Mouse (Mus musculus) hindbrain, embryonic 15.5 days (tissue): Measurements from ENCODE around the gene Cgnl1. TPM values are rescaled to one million over a fixed set of nuclear protein-coding genes. Genes with fewer than 3 reads are reported as not detected.

Experiments
- ATAC-seq: fragments of 200-750 bp; cut with Nextera tagmentation; 2 replicates; pipeline ENCODE4 v1.8.0; 2017; ENCODE audit warnings: low read depth, moderate number of reproducible peaks, moderate TSS enrichment; ENCODE audit not compliant: low FRiP score
- H3K27ac ChIP-seq: fragments of 300-500 bp; sonication (generic); replicated peaks from 2 replicates; pipeline ENCODE4 v1.5.1; 2015; ENCODE audit warnings: mild to moderate bottlenecking, inconsistent platforms
- H3K27me3 ChIP-seq: fragments of 300-500 bp; sonication (generic); 2 replicates; pipeline ENCODE4 v1.6.1; 2015; ENCODE audit warnings: control low read depth, inconsistent platforms
- H3K36me3 ChIP-seq: fragments of 300-500 bp; sonication (generic); 2 replicates; pipeline ENCODE4 v1.6.1; 2015; ENCODE audit warnings: control low read depth, inconsistent platforms
- H3K4me1 ChIP-seq: fragments of 300-500 bp; sonication (generic); replicated peaks from 2 replicates; pipeline ENCODE4 v1.6.1; 2015; ENCODE audit warnings: control low read depth, inconsistent platforms
- H3K4me2 ChIP-seq: fragments of 300-500 bp; sonication (generic); 2 replicates; pipeline ENCODE4 v1.6.1; 2015; ENCODE audit warnings: moderate library complexity, mild to moderate bottlenecking, inconsistent platforms
- H3K4me3 ChIP-seq: fragments of 300-500 bp; sonication (generic); 2 replicates; pipeline ENCODE4 v1.5.1; 2015; ENCODE audit warnings: mild to moderate bottlenecking, inconsistent platforms
- H3K9ac ChIP-seq: fragments of 300-500 bp; sonication (generic); 2 replicates; pipeline ENCODE4 v1.6.1; 2015; ENCODE audit warnings: inconsistent platforms
- H3K9me3 ChIP-seq: fragments of 300-500 bp; sonication (generic); 2 replicates; pipeline ENCODE4 v1.6.1; 2016; ENCODE audit warnings: control low read depth, inconsistent platforms
- WGBS: fragments of 180-500 bp; shearing (Covaris S2); methylation state at CpG from one replicate; pipeline ENCODE4 v1.1.7; 2015; 5-methylcytosine and 5-hydroxymethylcytosine counted together
- polyA plus RNA-seq: library from polyadenylated mRNA; unstranded; fragments of >200 nt; fragmentation: Nextera tagmentation; extraction: Ambion mirVana; gene quantifications from 2 replicates; pipeline ENCODE4 v1.2.1, GENCODE M21; 2015

Gene Cgnl1
- polyA plus RNA-seq, 1 experiment from 2014 or later, result 6.7 TPM

DNA sequence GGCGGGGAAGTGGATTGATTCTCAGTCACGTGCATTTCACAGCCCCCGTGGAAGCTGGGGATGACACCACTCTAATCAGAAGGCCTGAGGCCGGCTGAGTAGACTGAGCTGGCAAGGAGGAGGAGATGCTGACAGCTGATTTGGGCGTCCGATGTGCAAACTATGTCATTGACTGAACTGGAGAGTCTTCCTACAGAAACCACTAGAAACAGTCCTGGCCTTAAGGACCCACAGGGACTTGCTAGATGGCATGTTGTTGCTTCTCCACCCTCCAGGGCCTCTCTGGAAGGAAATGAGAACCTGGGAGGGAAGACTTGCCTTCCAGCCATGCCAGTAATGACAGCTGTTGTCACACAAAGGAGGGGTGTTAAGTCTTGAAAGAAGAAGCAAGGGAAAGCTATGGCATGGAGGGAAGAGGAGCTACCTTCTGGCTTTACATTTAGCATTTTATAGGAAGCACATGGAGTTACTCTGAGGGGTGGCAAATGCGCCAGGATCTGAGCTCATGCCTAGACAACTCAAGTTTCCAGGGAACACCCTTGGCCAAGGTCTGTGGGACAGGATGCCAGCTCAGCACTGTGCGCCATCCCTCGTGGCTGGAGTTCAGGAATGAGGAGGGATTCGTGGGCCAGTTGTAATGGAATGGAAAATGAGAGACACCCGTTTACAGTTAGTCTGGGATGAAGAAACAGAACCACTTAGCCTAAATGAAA, 92.1 kb downstream of the Cgnl1 start:
- Histone ChIP-seq H3K27ac (no peak overlapping the region), H3K9ac (no peak overlapping the region), H3K4me1 (no peaks in the 10 kb centered on the region), H3K27me3 (no peaks in the 10 kb centered on the region), H3K36me3 (no peaks in the 10 kb centered on the region), H3K4me2 (no peak overlapping the region), H3K9me3 (no peaks in the 10 kb centered on the region), H3K4me3 (no peak overlapping the region)
- WGBS, result 68% methylated on average over 11 of the region's 11 CpGs
- no peak for ATAC-seq

DNA sequence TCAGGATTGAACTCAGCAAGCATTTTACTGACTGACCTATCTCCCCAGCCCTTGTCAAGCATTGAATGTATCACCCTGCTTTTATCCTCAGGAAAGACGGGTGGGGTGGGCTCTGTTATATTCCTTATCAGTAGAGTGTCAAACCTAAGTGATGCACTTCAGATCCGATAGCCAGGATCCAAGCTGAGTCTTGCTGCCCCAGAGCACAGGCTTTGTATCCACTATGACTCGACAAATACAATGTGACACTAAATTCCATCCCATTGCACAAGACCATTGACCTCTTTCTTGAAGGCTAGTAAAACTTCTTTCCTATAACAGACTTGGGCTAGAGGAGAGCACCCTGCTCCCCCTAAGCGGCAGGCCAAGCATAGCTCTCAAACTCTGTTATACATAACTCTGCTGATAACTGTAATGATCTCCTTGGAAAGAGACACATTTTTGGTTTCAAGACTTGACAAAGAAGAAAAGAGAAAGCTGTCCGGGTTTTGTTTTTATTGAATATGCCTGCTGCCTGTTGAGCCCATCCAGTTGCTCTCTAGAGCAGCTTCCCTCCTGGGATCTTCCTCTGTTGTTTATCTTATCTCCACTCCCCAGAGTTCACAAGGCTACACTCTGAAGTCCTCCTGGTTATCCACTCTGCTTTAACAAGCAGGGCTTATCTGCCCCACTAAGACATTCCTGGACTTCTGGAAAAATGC, 94.3 kb downstream of the Cgnl1 start:
- ATAC-seq, result no peak
- H3K4me1 ChIP-seq, result no peaks in the 10 kb centered on the region
- H3K4me3 ChIP-seq, result no peak overlapping the region
- no peaks in the 10 kb centered on the region for H3K27me3 ChIP-seq
- 71% methylated on average over 5 of the region's 5 CpGs for WGBS
- H3K27ac ChIP-seq, result no peak overlapping the region
- H3K4me2 ChIP-seq, result no peak overlapping the region
- H3K9me3 ChIP-seq, result no peaks in the 10 kb centered on the region
- H3K36me3 ChIP-seq, result no peaks in the 10 kb centered on the region
- H3K9ac ChIP-seq, result no peak overlapping the region

DNA sequence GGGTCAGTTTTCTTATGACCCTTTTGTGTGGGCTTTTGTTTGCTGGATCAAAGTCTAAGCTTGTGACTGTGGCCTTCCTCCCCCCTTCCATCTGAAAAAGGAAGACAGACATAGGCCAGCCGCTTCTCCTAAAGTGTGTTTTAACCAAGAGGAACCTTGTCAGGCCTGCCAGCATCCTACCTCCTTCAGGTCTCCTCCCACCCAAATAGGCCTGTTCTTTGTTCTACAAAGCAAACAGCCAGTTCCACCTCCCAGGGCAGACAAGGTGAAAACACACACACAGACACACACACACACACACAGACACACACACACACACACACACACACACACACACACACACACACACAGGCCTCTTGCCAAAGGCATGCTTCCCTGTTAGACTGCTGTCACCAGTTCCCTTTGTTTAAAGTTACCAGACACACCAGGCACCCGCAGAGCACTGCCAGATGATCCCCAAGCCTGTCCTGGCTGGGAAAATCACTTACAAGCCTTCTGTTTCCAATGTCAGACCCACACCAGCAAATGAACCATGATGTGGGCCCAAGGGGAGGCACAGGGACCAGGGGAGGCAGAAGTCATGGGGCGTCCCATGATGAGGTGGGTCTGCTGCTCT, 95.5 kb downstream of the Cgnl1 start:
- Histone ChIP-seq H3K36me3 (no peaks in the 10 kb centered on the region), H3K4me1 (no peaks in the 10 kb centered on the region), H3K27ac (no peak overlapping the region), H3K9ac (no peak overlapping the region), H3K9me3 (no peaks in the 10 kb centered on the region), H3K27me3 (no peaks in the 10 kb centered on the region), H3K4me2 (no peak overlapping the region), H3K4me3 (no peak overlapping the region)
- 44% methylated on average over 3 of the region's 3 CpGs for WGBS
- ATAC-seq, result no peak

DNA sequence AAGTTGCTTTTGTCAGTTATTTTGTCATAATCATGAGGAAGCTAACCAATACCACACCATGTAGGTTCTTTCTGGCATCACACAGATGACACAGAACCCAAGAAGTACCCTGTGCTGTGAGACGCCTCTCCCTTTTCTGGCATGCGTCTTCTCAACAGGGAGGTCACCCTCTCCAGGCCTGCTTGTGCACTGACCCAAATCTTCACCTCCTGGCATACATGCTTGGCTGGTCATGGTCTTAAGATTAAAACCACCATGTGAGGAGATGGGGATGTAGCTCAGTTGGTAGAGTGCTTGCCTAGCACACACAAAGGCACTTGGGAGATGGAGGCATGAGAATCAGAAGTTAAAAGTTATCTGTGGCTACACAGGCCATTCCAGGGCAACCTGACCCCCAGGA, 96.2 kb downstream of the Cgnl1 start:
- Histone ChIP-seq H3K36me3 (no peaks in the 10 kb centered on the region), H3K4me3 (no peak overlapping the region), H3K9ac (no peak overlapping the region), H3K27ac (no peak overlapping the region), H3K9me3 (no peaks in the 10 kb centered on the region), H3K4me1 (no peaks in the 10 kb centered on the region), H3K27me3 (no peaks in the 10 kb centered on the region), H3K4me2 (no peak overlapping the region)
- no peak for ATAC-seq
- WGBS, result 80% methylated on average over 2 of the region's 2 CpGs

DNA sequence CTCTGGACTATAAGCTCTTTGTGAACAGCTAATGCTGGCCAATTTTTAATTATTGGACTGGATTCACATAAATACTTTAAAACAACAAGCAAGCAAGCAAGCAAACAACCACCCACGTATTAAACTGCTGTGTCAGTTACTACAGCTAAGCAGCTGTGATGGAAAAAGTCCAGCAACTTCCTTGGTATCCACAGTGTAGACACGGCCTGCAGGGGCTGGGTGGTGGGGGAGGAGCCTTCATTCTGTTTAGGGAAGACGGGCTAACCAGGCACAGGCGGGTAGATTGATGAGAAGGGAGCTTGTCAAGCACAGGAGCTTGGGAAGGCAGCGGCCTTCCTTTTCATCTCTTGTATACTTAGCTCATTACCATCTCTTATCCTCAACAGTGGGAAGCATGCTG, 96.9 kb downstream of the Cgnl1 start:
- H3K4me3 ChIP-seq, result no peak overlapping the region
- no peaks in the 10 kb centered on the region for H3K36me3 ChIP-seq
- ATAC-seq, result no peak
- no peak overlapping the region for H3K27ac ChIP-seq
- H3K9me3 ChIP-seq, result no peaks in the 10 kb centered on the region
- H3K27me3 ChIP-seq, result no peaks in the 10 kb centered on the region
- 44% methylated on average over 5 of the region's 5 CpGs for WGBS
- H3K4me2 ChIP-seq, result no peak overlapping the region
- H3K9ac ChIP-seq, result no peak overlapping the region
- H3K4me1 ChIP-seq, result no peaks in the 10 kb centered on the region

DNA sequence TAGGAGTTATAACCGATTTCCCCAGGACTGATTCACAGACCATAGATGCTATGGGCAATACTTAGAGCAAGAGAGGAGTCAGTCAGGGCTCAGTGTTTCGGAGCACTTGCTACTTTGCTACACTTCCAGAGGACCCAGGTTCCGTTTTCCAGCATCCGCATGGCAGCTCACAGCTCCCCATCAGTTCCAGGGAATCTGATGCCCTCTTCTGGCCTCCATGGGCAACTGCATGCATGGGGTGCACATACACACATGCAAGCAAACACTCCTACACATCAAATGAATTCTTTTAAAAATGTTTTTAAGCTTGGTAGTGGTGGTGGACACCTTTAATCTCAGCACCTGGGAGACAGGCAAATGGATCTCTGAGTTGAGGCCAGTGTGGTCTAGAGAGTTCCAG, 98.9 kb downstream of the Cgnl1 start:
- Histone ChIP-seq H3K9me3 (no peaks in the 10 kb centered on the region), H3K9ac (no peak overlapping the region)
- ATAC-seq, result no peak

DNA sequence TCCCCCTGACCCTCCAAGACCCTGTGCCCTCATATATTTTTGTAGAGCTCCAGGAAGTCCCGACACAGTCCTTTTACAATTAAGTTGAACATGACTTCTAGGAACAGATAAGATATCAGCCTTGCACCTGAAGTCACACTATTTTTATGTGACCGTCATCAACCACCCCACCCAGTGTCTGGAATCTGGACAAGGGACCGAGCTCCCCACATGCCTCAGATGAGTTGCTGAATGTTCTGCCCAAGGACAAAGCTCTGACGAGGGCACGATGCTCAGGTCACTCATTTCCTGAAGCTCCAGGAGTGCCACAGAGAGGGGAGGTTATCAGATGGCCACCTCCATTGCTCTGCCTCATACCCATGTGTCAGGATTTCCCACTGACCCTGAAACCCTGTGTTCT, 100.7 kb downstream of the Cgnl1 start:
- ATAC-seq, result no peak
- whole genome bisulfite sequencing, result 88% methylated on average over 5 of the region's 5 CpGs
- Histone ChIP-seq H3K36me3 (no peaks in the 10 kb centered on the region), H3K9me3 (no peaks in the 10 kb centered on the region), H3K4me1 (no peaks in the 10 kb centered on the region), H3K4me3 (no peak overlapping the region), H3K9ac (no peak overlapping the region), H3K27ac (no peak overlapping the region), H3K27me3 (no peaks in the 10 kb centered on the region), H3K4me2 (no peak overlapping the region)

More for the DNA sequence above, 98.9 kb downstream of the Cgnl1 start:
- Histone ChIP-seq H3K27me3 (no peaks in the 10 kb centered on the region), H3K36me3 (no peaks in the 10 kb centered on the region), H3K4me1 (no peaks in the 10 kb centered on the region), H3K4me2 (no peak overlapping the region), H3K4me3 (no peak overlapping the region), H3K27ac (no peak overlapping the region)
- WGBS, result 95% methylated on average over 4 of the region's 4 CpGs

DNA sequence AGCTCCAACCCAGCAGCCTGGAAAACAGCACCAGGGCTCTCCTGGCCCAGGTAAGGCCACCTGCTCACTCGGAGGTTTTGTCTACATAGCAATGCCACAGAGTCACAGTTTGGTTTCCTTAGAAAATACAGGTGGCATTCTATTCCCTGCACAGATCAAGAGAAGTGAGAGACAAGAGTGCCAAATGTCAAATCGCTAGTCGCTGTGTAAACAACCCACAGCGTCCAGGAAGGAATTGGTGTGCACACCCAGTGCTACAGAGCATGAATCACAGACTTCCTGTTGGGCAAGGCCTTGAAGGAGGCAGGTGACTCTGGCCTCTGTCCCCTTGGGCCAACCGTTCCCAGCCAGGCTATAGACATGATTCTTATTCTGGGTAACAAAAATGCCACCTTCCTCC, 103.8 kb downstream of the Cgnl1 start:
- H3K4me2 ChIP-seq, result no peak overlapping the region
- no peaks in the 10 kb centered on the region for H3K4me1 ChIP-seq
- no peaks in the 10 kb centered on the region for H3K27me3 ChIP-seq
- H3K9ac ChIP-seq, result no peak overlapping the region
- H3K36me3 ChIP-seq, result no peaks in the 10 kb centered on the region
- ATAC-seq, result no peak
- no peak overlapping the region for H3K4me3 ChIP-seq
- H3K9me3 ChIP-seq, result no peaks in the 10 kb centered on the region
- H3K27ac ChIP-seq, result no peak overlapping the region
- 77% methylated on average over 5 of the region's 5 CpGs for WGBS

DNA sequence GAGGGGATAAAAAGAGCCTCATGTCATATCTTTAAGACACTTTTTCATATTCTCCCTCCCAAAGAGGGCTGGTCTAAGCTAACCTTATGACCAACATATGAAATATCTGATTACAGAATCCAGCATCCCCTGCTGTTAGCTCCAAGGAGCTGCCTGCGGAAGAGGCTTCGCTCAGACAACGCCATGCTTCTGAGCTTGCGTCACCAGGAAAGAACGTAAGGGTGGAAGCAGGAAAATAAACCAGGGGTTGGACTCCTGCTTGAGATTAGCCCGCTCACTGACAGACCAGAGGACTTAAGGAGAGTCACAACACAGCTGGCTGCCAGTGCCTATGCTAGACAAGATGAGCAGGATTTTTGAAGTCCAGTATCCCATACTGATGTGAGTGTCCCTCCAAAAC, 105.0 kb downstream of the Cgnl1 start:
- no peak overlapping the region for H3K27ac ChIP-seq
- ATAC-seq, result no peak
- H3K4me3 ChIP-seq, result no peak overlapping the region
- no peaks in the 10 kb centered on the region for H3K27me3 ChIP-seq
- no peaks in the 10 kb centered on the region for H3K4me1 ChIP-seq
- no peak overlapping the region for H3K4me2 ChIP-seq
- no peaks in the 10 kb centered on the region for H3K9me3 ChIP-seq
- 74% methylated on average over 6 of the region's 6 CpGs for WGBS
- H3K36me3 ChIP-seq, result no peaks in the 10 kb centered on the region
- no peak overlapping the region for H3K9ac ChIP-seq

DNA sequence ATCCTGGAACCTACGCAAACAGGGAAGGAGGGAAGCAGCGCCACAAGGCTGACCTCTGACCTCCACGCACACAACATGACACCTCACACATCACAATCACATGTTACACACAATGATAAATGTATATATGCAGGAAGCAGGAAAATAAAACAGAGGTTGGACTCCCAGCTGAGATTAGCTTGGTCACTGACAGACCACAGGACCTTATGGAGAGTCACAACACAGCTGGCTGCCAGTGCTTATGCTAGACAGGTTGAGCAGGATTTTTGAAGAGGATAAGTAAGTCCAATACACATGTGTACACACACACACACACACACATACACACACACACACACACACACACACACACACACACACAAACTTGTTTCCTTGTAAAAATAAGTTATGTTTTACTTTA, 105.9 kb downstream of the Cgnl1 start:
- Histone ChIP-seq H3K4me3 (no peak overlapping the region), H3K36me3 (no peaks in the 10 kb centered on the region), H3K27ac (no peak overlapping the region), H3K4me1 (0 out of 2 replicates have a peak, but pooled peaks cover 1% of the 10 kb centered on the region), H3K4me2 (no peak overlapping the region), H3K9ac (no peak overlapping the region), H3K27me3 (no peaks in the 10 kb centered on the region), H3K9me3 (no peaks in the 10 kb centered on the region)
- ATAC-seq, result no peak
- 86% methylated on average over 3 of the region's 3 CpGs for WGBS

DNA sequence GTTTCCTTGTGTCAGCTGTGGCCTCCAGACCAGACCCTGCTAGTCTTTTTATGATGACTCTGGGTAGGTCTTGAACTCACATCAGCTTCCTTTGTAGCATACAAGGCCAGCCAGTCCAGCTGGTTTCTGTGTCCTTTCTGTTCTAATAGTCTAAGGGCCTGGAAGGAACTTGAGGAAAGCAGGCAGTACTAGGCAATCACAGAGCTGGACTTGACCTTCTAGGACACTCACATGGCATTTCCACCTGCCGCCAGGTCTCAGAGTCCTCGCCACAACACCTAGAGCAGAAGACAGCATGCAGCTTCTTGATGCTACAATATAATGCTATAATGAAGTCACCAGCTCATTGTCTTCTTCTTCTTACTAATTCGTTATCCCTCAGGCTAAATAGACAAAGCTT, 106.5 kb downstream of the Cgnl1 start:
- Histone ChIP-seq H3K9me3 (no peaks in the 10 kb centered on the region), H3K27me3 (no peaks in the 10 kb centered on the region), H3K36me3 (no peaks in the 10 kb centered on the region), H3K9ac (no peak overlapping the region), H3K4me1 (0 out of 2 replicates have a peak, but pooled peaks cover 3% of the 10 kb centered on the region), H3K4me3 (no peak overlapping the region), H3K27ac (no peak overlapping the region), H3K4me2 (no peak overlapping the region)
- ATAC-seq, result no peak
- WGBS, result 90% methylated on average over 3 of the region's 3 CpGs

DNA sequence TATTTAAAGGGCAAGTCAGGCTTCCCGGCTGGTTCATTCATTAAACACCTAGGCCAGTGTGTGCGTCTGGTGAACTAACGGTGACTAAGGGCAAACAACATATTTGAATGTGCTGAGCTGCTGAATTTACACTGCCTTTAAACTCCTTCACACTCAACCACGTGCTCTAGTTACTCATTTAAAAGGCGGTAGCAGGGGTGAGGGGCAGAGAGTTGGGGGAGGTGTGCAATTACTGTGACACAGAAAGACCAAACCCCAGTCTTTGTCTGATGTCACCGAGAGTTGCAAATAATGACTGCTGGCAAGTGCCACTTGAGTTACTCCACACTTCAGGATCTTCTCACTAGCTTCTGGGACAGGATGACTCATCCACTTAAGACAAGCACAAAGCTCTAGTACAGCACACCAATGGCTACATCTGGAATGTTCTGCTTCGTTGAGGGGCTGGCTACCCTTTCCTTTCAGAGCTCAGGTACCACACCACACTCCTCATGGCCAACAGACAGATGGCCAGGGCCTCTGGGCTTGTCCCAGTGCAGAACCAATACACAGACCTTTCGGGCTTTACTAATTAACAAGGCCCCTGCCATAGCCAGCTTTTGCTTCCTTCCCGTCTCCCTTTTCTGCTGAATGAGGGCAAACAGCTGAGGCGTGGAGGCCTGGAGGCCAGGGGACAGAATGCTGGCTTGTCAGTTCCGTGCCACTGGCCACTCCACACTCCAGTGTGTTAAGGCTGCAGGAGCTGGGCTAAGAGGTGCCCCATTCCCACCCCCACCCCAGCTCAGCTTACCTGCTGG, 107.8 kb downstream of the Cgnl1 start:
- 68% methylated on average over 11 of the region's 11 CpGs for WGBS
- Histone ChIP-seq H3K9me3 (no peaks in the 10 kb centered on the region), H3K27me3 (no peaks in the 10 kb centered on the region), H3K4me2 (no peak overlapping the region), H3K4me1 (0 out of 2 replicates have a peak, but pooled peaks cover 7% of the 10 kb centered on the region), H3K27ac (no peak overlapping the region), H3K36me3 (no peaks in the 10 kb centered on the region), H3K9ac (no peak overlapping the region), H3K4me3 (no peak overlapping the region)
- no peak for ATAC-seq
